Mouse (Mus musculus) kidney, adult 2 months (tissue): Measurements from ENCODE around the gene Rad50. TPM values are rescaled to one million over a fixed set of nuclear protein-coding genes. Genes with fewer than 3 reads are reported as not detected.
A peak's percentile ranks its signal among the peaks of the same experiment; 100 is the strongest.

Experiments used
- DNase-seq: peaks from one replicate; pipeline ENCODE4 v3.0.0; 2021
- H3K27ac ChIP-seq: fragments of 200-500 bp; 2 replicates; pipeline ENCODE4 v1.5.1; 2012; ENCODE audit warnings: low read depth, low read length, control low read depth, inconsistent platforms; ENCODE audit not compliant: insufficient read depth
- H3K27me3 ChIP-seq: fragments of 200-500 bp; replicated peaks from 2 replicates; pipeline ENCODE4 v1.6.1; 2012; ENCODE audit warnings: mild to moderate bottlenecking, moderate library complexity, low read length, inconsistent platforms; ENCODE audit not compliant: control insufficient read depth, insufficient read depth
- H3K36me3 ChIP-seq: fragments of 200-500 bp; 2 replicates; pipeline ENCODE4 v1.6.1; 2012; ENCODE audit warnings: mild to moderate bottlenecking, moderate library complexity, low read length, inconsistent platforms; ENCODE audit not compliant: control insufficient read depth, insufficient read depth
- H3K4me1 ChIP-seq: fragments of 200-500 bp; 2 replicates; pipeline ENCODE4 v1.6.1; 2011; ENCODE audit warnings: low read length; ENCODE audit not compliant: control insufficient read depth, insufficient read depth
- H3K4me3 ChIP-seq: fragments of 200-500 bp; 2 replicates; pipeline ENCODE4 v1.5.1; 2011; ENCODE audit warnings: mild to moderate bottlenecking, low read depth, low read length, control low read depth; ENCODE audit not compliant: insufficient read depth
- CTCF ChIP-seq: fragments of 200-500 bp; conservative IDR thresholded peaks from 2 replicates; pipeline ENCODE4 v1.5.1; 2011; ENCODE audit warnings: low read depth, mild to moderate bottlenecking, control low read depth, low read length, moderate library complexity, mixed read lengths; ENCODE audit not compliant: insufficient read depth, insufficient read length
- POLR2A ChIP-seq: fragments of 200-500 bp; IDR thresholded peaks from one replicate; pipeline ENCODE4 v1.6.1; 2011; ENCODE audit warnings: low read depth, low read length, control low read depth
- WGBS: fragments of 180-500 bp; shearing (Covaris S2); methylation state at CpG from one replicate; pipeline ENCODE4 v1.1.7; 2018; 5-methylcytosine and 5-hydroxymethylcytosine counted together
- polyA plus RNA-seq: library from polyadenylated mRNA; depleted of rRNA; stranded (reverse); fragments of >200 nt; gene quantifications from 2 replicates; pipeline ENCODE4 v1.2.3, GENCODE M21; 2012; rRNA removed

Rad50 gene
- polyA plus RNA-seq = 3.0 and 4.0 TPM in 2 replicates

DNA sequence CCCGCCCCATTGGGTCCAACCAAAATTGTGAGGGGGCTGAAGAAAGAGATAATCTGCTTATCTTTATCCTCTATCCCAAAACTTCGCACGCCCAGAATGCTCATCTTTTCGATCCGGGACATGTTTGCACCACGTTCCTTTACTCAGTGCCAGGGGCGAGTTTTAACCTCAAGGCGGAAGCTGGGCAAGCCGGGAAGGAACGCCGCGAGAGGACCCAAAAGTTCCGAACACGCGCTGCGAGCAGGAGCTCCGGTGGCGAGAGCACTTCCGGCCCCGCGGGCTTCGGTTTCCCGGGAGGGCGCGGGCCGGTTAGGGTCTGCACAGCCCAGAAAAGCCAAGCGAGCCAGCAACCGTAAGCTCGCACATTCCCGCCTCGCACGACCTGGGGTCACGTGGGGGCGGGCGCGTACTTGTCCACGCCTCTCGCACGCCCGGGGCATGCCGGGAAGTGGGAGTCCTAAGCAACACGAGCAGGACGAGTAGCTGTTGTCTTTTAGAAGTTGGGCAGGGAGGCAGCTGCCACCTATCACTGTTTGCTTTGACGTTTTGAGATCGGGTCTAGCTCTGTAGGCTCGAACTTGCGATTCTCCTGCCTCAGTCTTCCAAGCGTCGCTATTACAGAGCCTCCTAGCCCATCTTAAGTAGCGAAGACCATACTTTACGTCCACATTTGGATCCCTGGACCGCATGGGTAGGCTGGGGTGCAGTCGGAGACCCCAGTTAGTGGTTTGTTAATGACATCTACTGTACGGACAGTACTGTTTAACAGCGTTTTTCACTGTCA, at the start of gene Rad50:
TSS of gene Rad50 (minus strand) at position 386 of the 784 bp plus-strand sequence.
- H3K4me1 ChIP-seq = no peaks in the 10 kb centered on the region
- H3K27me3 ChIP-seq = no peaks in the 10 kb centered on the region
- no peaks in the 10 kb centered on the region; the same call in 1 of the 2 replicates for H3K36me3 ChIP-seq
- H3K27ac ChIP-seq = peak within 1 kb of the TSS; percentile 15; the same call in 1 of the 2 replicates
- DNase-seq = peak; percentile 96
- peak within 1 kb of the TSS; percentile 55 for H3K4me3 ChIP-seq
- TF ChIP-seq POLR2A = peak; percentile 45
- no peak for TF ChIP-seq CTCF
- whole genome bisulfite sequencing = 3% methylated on average over 55 of the region's 55 CpGs

DNA sequence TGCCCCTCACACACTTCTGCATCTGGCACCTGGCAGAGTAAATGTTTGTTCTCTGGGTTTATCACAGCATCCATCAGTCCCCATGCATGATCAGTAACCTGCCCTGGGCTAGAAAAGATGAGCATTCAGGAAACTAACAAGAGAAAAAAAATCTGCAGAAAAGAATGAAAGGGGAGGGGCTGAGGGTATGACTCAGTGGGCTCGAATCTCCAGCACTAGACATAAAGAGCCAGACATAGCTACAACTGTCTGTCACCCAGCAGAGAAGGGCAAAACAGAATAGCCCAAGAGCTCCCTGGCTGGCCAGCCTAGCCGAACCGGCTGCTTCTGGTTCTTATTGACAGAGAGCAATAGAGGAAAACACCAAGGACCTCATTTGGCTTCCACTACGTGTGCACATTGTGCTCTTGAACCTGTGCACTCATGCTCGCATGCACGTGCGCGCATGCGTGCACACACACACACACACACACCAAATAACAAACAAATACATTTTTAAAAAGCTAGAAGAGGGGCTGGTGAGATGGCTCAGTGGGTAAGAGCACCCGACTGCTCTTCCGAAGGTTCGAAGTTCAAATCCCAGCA, 48.0 kb upstream of the Rad50 start:
- H3K27me3 ChIP-seq = no peaks in the 10 kb centered on the region
- H3K27ac ChIP-seq = no peak overlapping the region
- H3K4me3 ChIP-seq = no peak overlapping the region
- TF ChIP-seq CTCF = no peak
- no peak for TF ChIP-seq POLR2A
- H3K4me1 ChIP-seq = peaks cover 15% of the 10 kb centered on the region
- no peaks in the 10 kb centered on the region for H3K36me3 ChIP-seq
- DNase-seq = no peak
- WGBS = 63% methylated on average over 12 of the region's 12 CpGs

DNA sequence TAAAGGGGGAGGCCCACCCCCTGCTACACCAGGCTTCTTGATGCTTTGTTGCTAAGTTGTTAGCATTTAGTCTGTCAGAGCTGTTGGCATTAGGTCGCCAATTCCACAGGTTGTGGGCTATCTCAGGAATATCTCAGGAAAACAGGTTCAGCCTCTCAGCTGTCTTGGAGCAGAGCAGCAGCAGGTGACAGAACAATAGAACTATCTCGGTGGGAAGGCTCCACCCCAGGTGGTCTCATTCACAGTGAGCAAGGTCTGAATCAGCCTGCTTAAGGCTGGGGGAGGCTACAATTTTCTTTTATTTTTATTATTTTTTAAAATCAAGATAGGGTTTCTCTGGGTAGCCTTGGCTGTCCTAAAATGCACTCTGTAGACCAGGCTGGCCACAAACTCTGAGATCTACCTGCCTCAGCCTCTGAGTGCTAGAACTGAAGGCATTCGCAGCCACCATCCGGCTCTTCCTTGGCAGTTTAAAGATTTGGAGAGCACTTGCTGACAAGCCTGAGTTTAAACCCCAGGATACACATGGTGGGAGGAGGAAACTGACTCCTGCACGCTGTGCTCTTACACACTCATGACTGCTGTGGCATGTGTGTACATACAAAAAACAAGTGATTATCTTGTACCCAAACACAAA, 42.7 kb upstream of the Rad50 start:
- no peak for DNase-seq
- no peak overlapping the region for H3K4me3 ChIP-seq
- no peak overlapping the region for H3K27ac ChIP-seq
- no peak for TF ChIP-seq POLR2A
- no peak for TF ChIP-seq CTCF
- no peaks in the 10 kb centered on the region for H3K36me3 ChIP-seq
- WGBS = 80% methylated on average over 5 of the region's 5 CpGs
- H3K27me3 ChIP-seq = no peaks in the 10 kb centered on the region
- H3K4me1 ChIP-seq = no peaks in the 10 kb centered on the region

DNA sequence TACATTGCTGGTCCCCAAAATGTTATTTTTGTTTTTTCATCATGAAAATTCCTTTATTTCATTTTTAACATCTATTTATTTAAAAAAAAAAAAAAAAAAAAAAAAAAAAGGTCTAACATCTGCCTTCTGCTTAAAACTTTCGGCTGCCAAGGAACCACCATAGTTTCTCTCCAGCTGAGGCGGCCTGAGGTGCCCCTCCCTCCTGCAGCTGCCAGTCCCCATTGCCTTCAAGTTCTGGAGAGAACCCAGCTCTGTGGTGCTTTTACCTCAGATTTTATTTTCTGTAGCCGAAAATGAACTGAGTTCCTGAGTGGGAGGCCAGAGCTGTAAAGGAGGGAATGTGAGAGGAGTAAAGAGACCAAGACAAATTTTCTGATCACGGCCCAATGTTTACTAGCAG, 42.2 kb upstream of the Rad50 start:
- H3K4me3 ChIP-seq = no peak overlapping the region
- TF ChIP-seq CTCF (no peak), POLR2A (no peak)
- H3K27me3 ChIP-seq = no peaks in the 10 kb centered on the region
- H3K36me3 ChIP-seq = no peaks in the 10 kb centered on the region
- DNase-seq = no peak
- no peak overlapping the region for H3K27ac ChIP-seq
- WGBS = 85% methylated on average over 4 of the region's 4 CpGs
- no peaks in the 10 kb centered on the region for H3K4me1 ChIP-seq

DNA sequence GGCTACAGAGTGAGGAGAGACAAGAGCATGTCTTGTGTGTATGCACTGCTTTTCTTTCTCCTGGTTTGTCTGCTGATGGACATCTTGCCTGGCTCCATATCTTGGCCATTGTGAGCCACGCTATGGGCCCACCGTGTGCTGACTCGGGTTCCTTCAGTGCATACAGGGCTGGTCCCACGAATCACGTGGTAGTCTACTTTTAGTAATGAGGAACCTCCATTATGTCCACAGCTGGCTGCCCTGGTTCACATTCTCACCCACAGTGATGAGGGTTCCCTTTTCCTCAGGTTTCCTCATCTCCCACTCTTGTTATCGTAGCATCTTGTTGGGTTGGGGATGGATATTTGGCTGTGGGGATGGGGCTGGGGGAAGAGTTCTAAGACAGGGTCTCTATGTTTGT, 41.5 kb upstream of the Rad50 start:
- Histone ChIP-seq H3K27me3 (no peaks in the 10 kb centered on the region), H3K4me1 (no peaks in the 10 kb centered on the region), H3K36me3 (no peaks in the 10 kb centered on the region), H3K4me3 (no peak overlapping the region), H3K27ac (no peak overlapping the region)
- TF ChIP-seq POLR2A (no peak), CTCF (no peak)
- no peak for DNase-seq
- WGBS = 89% methylated on average over 6 of the region's 6 CpGs

DNA sequence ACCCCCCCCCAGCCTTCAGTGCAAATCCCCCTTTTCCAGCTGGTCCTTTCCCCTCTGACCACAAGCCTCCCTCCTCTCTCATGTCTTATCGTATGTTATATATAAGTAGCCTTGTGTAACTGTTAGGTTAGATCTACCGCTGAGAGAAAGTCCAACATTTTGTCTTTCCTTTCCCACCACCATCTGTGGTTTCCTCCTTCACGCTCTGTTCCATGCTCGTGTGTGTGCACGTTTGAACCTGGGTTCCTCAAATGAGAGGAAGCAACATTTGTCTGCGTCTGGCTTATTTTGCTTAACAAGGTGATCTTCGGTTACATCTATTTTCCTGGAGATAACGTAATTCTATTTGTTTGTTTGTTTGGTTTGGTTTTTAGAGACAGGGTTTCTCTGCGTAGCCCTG, 40.9 kb upstream of the Rad50 start:
- Histone ChIP-seq H3K27ac (no peak overlapping the region), H3K27me3 (no peaks in the 10 kb centered on the region), H3K4me1 (no peaks in the 10 kb centered on the region), H3K4me3 (no peak overlapping the region), H3K36me3 (no peaks in the 10 kb centered on the region)
- TF ChIP-seq CTCF (no peak), POLR2A (no peak)
- DNase-seq = no peak
- 88% methylated on average over 9 of the region's 9 CpGs for WGBS

DNA sequence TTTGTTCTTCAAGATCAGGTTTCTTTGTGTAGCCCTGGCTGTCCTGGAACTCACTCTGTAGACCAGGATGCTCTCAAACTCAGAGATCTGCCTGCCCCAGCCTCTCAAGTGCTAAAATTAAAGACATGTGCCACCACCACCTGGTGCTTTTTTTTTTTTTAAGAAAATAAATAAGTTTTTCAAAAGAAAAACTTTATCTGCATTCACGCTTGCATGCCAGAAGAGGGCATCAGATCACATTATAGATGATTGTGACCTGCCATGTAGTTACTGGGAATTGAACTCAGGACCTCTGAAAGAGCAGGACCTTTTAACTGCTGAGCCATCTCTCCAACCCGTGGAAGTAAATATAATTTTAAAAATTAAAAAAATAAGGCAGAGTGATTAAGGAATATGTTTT, 38.1 kb upstream of the Rad50 start:
- H3K4me1 ChIP-seq = no peaks in the 10 kb centered on the region
- no peak overlapping the region for H3K4me3 ChIP-seq
- WGBS = 87% methylated on average over 2 of the region's 2 CpGs
- DNase-seq = no peak
- H3K27me3 ChIP-seq = no peaks in the 10 kb centered on the region
- H3K36me3 ChIP-seq = no peaks in the 10 kb centered on the region
- TF ChIP-seq POLR2A (no peak), CTCF (no peak)
- no peak overlapping the region for H3K27ac ChIP-seq

DNA sequence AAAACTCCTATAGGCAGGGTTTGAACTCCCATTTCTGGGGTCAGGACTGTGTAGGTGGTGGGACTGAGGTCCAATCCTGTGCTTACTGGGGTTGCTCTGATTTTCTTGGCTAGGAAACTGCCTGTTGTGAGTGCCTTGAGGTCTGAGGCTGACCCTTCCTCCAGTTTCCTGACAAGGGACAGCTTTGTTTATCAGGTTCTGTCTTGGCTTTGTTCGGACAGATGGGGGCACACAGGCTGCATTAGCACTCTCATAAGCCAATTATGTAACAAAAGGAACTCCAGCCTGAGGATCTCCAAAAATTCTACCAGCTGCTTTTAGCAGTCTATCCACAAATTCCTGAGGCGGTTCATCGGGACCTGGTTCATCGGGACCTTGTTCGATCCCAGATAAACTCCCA, 35.2 kb upstream of the Rad50 start:
- TF ChIP-seq CTCF (peak; percentile 38), POLR2A (no peak)
- Histone ChIP-seq H3K27me3 (no peaks in the 10 kb centered on the region), H3K4me3 (no peak overlapping the region), H3K4me1 (no peaks in the 10 kb centered on the region), H3K27ac (no peak overlapping the region), H3K36me3 (no peaks in the 10 kb centered on the region)
- WGBS = 48% methylated on average over 5 of the region's 5 CpGs
- DNase-seq = peak; percentile 26
